Comparison of ENCODE assay signal across 15 mouse cellular contexts in the genomic region with DNA sequence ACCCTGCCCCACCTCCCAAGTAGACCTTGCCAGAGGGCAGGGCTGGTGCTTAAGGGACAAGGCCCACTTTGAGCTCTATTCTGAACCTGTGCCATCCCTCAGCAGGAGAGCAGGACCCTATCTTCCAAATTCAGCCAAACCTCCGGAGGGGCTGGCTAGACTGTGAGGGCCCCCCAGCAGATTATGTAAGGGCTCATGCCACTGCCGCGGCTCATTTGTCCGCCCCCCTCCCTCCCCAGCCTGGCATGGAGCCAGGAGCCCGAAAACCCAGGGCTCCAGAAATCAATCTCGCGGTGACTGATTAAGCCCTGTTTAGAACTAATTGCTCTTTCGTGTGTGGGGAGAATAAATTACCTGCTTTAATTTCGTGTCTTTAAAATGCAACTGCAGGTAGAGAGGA. TPM values are rescaled to one million over a fixed set of nuclear protein-coding genes. Genes with fewer than 3 reads are reported as not detected.
DNase-seq lines count a peak whose midpoint lies in the region; ATAC-seq lines count a peak whose summit lies in the region.
"Had no signal": no experiment of that assay in that cellular context is flagged by ENCODE, and none has a peak within 500 bp of the region (broad histone marks: within the 10 kb centered on the region; RNA-seq: fewer than 3 reads in every experiment).

No protein-coding gene starts in this region.

- no peak for ATAC-seq in kidney, embryonic 15.5 days (replicated peaks; ENCODE audit: low FRiP score)
- no peak for ATAC-seq in kidney, embryonic 14.5 days (ENCODE audit: low FRiP score, low TSS enrichment)
- ATAC-seq in embryonic facial prominence, embryonic 15.5 days (ENCODE audit: insufficient number of reproducible peaks, low FRiP score, low TSS enrichment, low read depth), result no peak
- ATAC-seq in forebrain, embryonic 16.5 days, result 0 out of 2 replicates have a peak, but pooled peaks have one; percentile 7
- ATAC-seq in limb, embryonic 12.5 days (ENCODE audit: insufficient number of reproducible peaks, insufficient read depth, low FRiP score, low TSS enrichment, low read depth), result no peak
- ATAC-seq in activated CD4-positive, CD25-positive, alpha-beta regulatory T cell, adult 4 months, result no peak

- H3K27ac ChIP-seq in kidney, embryonic 15.5 days, result no peak overlapping the region
- H3K27ac ChIP-seq in kidney, embryonic 14.5 days (ENCODE audit: low read depth, low read length), result no peak overlapping the region
- no peak overlapping the region for H3K27ac ChIP-seq in embryonic facial prominence, embryonic 15.5 days (replicated peaks)
- peak overlapping the region; percentile 51 for H3K27ac ChIP-seq in forebrain, embryonic 16.5 days (ENCODE audit: low read length)
- H3K27ac ChIP-seq in limb, embryonic 12.5 days, result no peak overlapping the region
- H3K27ac ChIP-seq: liver, embryonic 14.5 days; stomach, postnatal 0 days had no signal

- no peak overlapping the region; the same call in 1 of the 2 replicates for H3K4me3 ChIP-seq in kidney, embryonic 15.5 days (replicated peaks)
- H3K4me3 ChIP-seq in kidney, embryonic 14.5 days (ENCODE audit: low read length), result no peak overlapping the region
- H3K4me3 ChIP-seq in embryonic facial prominence, embryonic 15.5 days (replicated peaks), result no peak overlapping the region
- no peak overlapping the region for H3K4me3 ChIP-seq in forebrain, embryonic 16.5 days (replicated peaks; ENCODE audit: low read length)
- no peak overlapping the region for H3K4me3 ChIP-seq in limb, embryonic 12.5 days (replicated peaks)
- H3K4me3 ChIP-seq: erythroblast, embryonic 14.5 days had no signal

- no peaks in the 10 kb centered on the region for H3K36me3 ChIP-seq in kidney, embryonic 15.5 days
- H3K36me3 ChIP-seq in kidney, embryonic 14.5 days (ENCODE audit: control insufficient read depth, insufficient read depth, low read length), result no peaks in the 10 kb centered on the region
- no peaks in the 10 kb centered on the region for H3K36me3 ChIP-seq in embryonic facial prominence, embryonic 15.5 days
- H3K36me3 ChIP-seq in forebrain, embryonic 16.5 days (ENCODE audit: control insufficient read depth, insufficient read depth), result no peaks in the 10 kb centered on the region
- H3K36me3 ChIP-seq in limb, embryonic 12.5 days, result no peaks in the 10 kb centered on the region
- H3K36me3 ChIP-seq: heart, embryonic 10.5 days had no signal

- H3K4me2 ChIP-seq in kidney, embryonic 15.5 days, result peak overlapping the region; percentile 10
- no peak overlapping the region for H3K4me2 ChIP-seq in kidney, embryonic 14.5 days (replicated peaks; ENCODE audit: low read depth, low read length)
- H3K4me2 ChIP-seq in embryonic facial prominence, embryonic 15.5 days (replicated peaks), result 0 out of 2 replicates have a peak overlapping the region, but pooled peaks have one; percentile 4
- H3K4me2 ChIP-seq in forebrain, embryonic 16.5 days (ENCODE audit: low read length), result peak overlapping the region; percentile 37
- H3K4me2 ChIP-seq in limb, embryonic 12.5 days, result no peak overlapping the region

- DNase-seq in lung, postnatal 4 days, result no peak
- DNase-seq: adrenal gland, adult 8-10 months; cerebellum, postnatal 36 days; gastrocnemius, postnatal 14 days; lung, postnatal 14 days had no signal

- no peaks in the 10 kb centered on the region for H3K9me3 ChIP-seq in kidney, embryonic 15.5 days (replicated peaks)
- no peaks in the 10 kb centered on the region for H3K9me3 ChIP-seq in kidney, embryonic 14.5 days (ENCODE audit: control insufficient read depth, low read length)
- no peaks in the 10 kb centered on the region for H3K9me3 ChIP-seq in embryonic facial prominence, embryonic 15.5 days (replicated peaks)
- no peaks in the 10 kb centered on the region for H3K9me3 ChIP-seq in forebrain, embryonic 16.5 days (ENCODE audit: control insufficient read depth, low read length)
- no peaks in the 10 kb centered on the region for H3K9me3 ChIP-seq in limb, embryonic 12.5 days
- H3K9me3 ChIP-seq: heart, embryonic 10.5 days had no signal

- peaks cover 39% of the 10 kb centered on the region for H3K4me1 ChIP-seq in kidney, embryonic 15.5 days
- peaks cover 15% of the 10 kb centered on the region for H3K4me1 ChIP-seq in kidney, embryonic 14.5 days (ENCODE audit: control insufficient read depth, insufficient read depth, low read length)
- H3K4me1 ChIP-seq in embryonic facial prominence, embryonic 15.5 days, result peaks cover 59% of the 10 kb centered on the region
- peaks cover 76% of the 10 kb centered on the region for H3K4me1 ChIP-seq in forebrain, embryonic 16.5 days (replicated peaks; ENCODE audit: control insufficient read depth, insufficient read depth, low read length)
- peaks cover 30% of the 10 kb centered on the region for H3K4me1 ChIP-seq in limb, embryonic 12.5 days (replicated peaks)

- WGBS in kidney, embryonic 15.5 days, result 7% methylated on average over 9 of the region's 9 CpGs
- WGBS in kidney, embryonic 14.5 days, result 10% methylated on average over 9 of the region's 9 CpGs
- 10% methylated on average over 9 of the region's 9 CpGs for WGBS in embryonic facial prominence, embryonic 15.5 days
- WGBS in forebrain, embryonic 16.5 days, result 2% methylated on average over 9 of the region's 9 CpGs
- WGBS in limb, embryonic 12.5 days, result 9% methylated on average over 9 of the region's 9 CpGs

- H3K27me3 ChIP-seq in kidney, embryonic 15.5 days, result peaks cover 95% of the 10 kb centered on the region
- peaks cover 70% of the 10 kb centered on the region for H3K27me3 ChIP-seq in kidney, embryonic 14.5 days (ENCODE audit: control insufficient read depth, insufficient read depth, low read length)
- H3K27me3 ChIP-seq in embryonic facial prominence, embryonic 15.5 days, result peaks cover 78% of the 10 kb centered on the region
- peaks cover 4% of the 10 kb centered on the region; the same call in 1 of the 2 replicates for H3K27me3 ChIP-seq in forebrain, embryonic 16.5 days (replicated peaks; ENCODE audit: control insufficient read depth, insufficient read depth, low read length)
- H3K27me3 ChIP-seq in limb, embryonic 12.5 days, result peaks cover 99% of the 10 kb centered on the region

- no peak overlapping the region for H3K9ac ChIP-seq in kidney, embryonic 15.5 days
- H3K9ac ChIP-seq in kidney, embryonic 14.5 days (ENCODE audit: low read depth, low read length), result no peak overlapping the region
- no peak overlapping the region for H3K9ac ChIP-seq in embryonic facial prominence, embryonic 15.5 days
- peak overlapping the region; percentile 56 for H3K9ac ChIP-seq in forebrain, embryonic 16.5 days (replicated peaks; ENCODE audit: low read depth, low read length)
- 0 out of 2 replicates have a peak overlapping the region, but pooled peaks have one; percentile 18 for H3K9ac ChIP-seq in limb, embryonic 12.5 days (replicated peaks)
- H3K9ac ChIP-seq: liver, embryonic 14.5 days had no signal

RNA-seq across cellular contexts. Expression of gene Foxo6, which starts 17.7 kb away (rescaled TPM):
- 0.13 and 0.14 TPM in 2 replicates for polyA plus RNA-seq in kidney, embryonic 15.5 days (2015; fragmentation: Nextera tagmentation; extraction: Ambion mirVana)
- 0.15 and 0.23 TPM in 2 replicates for polyA plus RNA-seq in kidney, embryonic 14.5 days (2014; fragmentation: Nextera tagmentation; extraction: Ambion mirVana)
- 0.95 and 1.0 TPM in 2 replicates for polyA plus RNA-seq in embryonic facial prominence, embryonic 15.5 days (2015; fragmentation: Nextera tagmentation; extraction: Ambion mirVana)
- polyA plus RNA-seq in forebrain, embryonic 16.5 days (2015; fragmentation: Nextera tagmentation; extraction: Ambion mirVana), result 3.6 and 3.7 TPM in 2 replicates
- polyA plus RNA-seq in limb, embryonic 12.5 days (2016; fragmentation: Nextera tagmentation; extraction: Ambion mirVana), result 0.10 TPM in 1 of 2 replicates, not detected in the other
- not detected for polyA plus RNA-seq in activated CD4-positive, CD25-positive, alpha-beta regulatory T cell, adult 4 months (2017; shearing (Covaris generic))
- polyA plus RNA-seq: erythroblast, embryonic 14.5 days had no signal

Comparison
In these comparisons a context has a peak if more than half of its experiments do, and no peak if none do; other contexts are left out.
1. H3K4me2 ChIP-seq: peak in kidney, embryonic 15.5 days (single experiment), embryonic facial prominence, embryonic 15.5 days (single experiment) and forebrain, embryonic 16.5 days (single experiment); none in kidney, embryonic 14.5 days (single experiment) and limb, embryonic 12.5 days (single experiment).
2. H3K9ac ChIP-seq: peak in forebrain, embryonic 16.5 days (single experiment) and limb, embryonic 12.5 days (single experiment); none in kidney, embryonic 15.5 days (single experiment), kidney, embryonic 14.5 days (single experiment) and embryonic facial prominence, embryonic 15.5 days (single experiment).